Mouse (Mus musculus): ENCODE measurements around the gene Prepl.

Prepl gene

DNA sequence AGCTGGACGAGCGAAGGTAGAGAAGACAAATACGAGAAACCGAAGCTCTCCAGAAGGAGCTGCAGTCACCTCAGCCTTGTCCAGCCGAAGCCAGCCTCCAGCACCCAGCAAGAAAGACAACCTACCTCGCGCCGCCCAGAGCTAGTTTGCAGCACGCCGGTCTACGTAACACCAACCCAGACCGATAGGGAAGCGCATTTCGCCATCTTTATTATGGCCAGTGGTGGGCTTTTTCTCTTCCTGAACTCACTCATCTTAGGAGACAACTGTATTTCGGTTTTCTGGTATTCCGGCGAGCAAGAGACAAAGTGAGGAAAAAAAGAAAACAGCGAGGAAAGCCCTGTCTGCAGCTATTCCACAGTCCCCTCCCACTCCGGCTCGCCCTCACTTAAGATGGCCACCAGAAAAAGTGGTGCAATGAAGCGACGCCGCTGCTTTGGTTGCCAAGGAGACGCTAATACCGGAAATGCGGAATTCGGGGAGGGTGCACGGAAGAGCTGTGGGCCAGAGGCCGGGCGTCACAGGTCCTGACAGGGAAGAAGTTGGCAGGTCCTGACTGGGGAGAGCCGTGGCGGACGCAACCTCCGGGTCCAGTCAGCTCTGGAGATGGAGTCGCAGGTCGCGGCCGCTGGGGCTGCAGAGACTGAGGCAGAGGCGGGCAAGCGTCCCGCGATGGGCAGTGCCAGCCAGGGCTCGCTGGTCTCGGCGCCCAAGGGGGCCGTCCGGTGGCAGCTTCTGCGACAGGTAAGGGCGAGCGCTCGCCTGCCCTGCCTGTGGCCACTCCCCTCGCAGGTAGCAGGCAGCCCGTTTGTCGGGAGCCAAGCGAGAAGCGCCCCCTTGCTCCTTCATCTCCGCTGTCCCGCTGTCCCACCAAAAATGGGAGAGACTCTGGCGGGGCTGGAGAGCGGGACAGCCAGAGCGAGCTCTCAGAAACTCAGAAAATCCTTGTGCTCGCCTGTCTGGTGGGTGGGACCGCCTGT lies at the start of gene Prepl, which contains the start of gene Camkmt:
Gene Prepl (minus strand): TSS at position 122 of the 980 bp plus-strand sequence.
Gene Camkmt (plus strand): TSS at position 433 of the 980 bp plus-strand sequence.
- in situ Hi-C loops (cut with MboI; ENCODE audit: low pct_unique_long_range_greater_than_20kb in 1 of 2, low sequenced_read_pairs in 2 of 2, unreplicated experiment in 1 of 2) = no loop called here

DNA sequence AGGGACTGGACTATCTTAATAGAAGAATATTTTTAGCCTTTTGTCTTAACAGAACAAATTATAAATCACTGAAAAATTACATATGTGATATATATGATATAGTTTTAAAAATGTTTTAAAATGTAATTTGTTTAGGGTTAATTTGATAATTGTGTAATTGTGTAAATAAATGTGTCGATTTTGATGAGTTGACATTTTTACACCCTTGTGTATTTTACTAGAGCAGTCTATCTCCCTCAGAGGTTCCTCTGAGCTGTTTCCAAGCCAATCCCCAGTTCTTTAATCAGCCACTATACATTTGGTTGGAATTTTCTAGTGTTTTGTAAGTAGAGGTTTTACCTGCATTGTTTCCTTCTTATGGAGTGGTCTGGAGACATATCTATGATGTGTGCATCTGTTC lies 48.4 kb upstream of the Prepl start:
- in situ Hi-C loops (cut with MboI; ENCODE audit: low pct_unique_long_range_greater_than_20kb in 1 of 2, low sequenced_read_pairs in 2 of 2, unreplicated experiment in 1 of 2) = no loop called here

DNA sequence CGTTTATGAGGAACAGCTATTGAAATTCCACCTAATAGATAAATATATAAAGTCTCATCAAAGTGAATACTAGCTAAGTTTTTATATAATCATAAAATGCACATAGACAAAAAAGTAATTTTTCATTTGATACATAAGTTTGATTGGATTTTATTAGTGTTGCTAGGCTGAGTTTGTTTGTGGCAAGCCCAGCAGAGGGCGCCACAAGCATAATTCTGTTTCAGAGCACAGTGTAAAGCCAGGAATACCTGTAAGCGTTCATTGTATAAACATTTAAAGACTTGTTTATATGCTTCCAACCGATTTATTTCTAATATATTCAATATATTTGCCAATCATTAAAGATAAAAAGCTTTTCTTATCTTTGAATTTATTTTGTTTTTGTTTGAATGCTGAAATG lies 26.6 kb upstream of the Prepl start:
- in situ Hi-C loops (cut with MboI; ENCODE audit: low pct_unique_long_range_greater_than_20kb in 1 of 2, low sequenced_read_pairs in 2 of 2, unreplicated experiment in 1 of 2) = loop anchor here (25.0 kb wide), 2 partner anchors 346 to 521 kb away; no protein-coding TSS in a partner anchor

DNA sequence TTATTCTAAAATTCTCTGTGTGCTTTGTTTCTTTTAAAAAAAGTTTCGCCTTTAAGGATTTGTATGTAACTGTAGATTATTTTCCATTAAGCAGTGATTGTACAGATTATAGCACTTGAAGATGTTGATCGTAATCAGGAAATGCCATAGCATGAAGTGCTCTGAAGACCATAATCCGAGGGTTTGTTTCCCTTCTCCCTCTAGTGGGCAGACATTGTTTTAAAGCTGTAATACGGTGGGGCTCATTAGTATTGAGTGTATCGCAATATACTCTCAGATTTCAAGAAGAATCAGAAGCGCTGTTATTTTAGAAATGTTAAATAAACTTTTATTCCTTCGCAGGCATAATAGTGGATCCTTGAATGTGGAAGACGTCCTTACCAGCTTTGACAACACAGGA lies 23.4 kb upstream of the Prepl start:
- in situ Hi-C loops (cut with MboI; ENCODE audit: low pct_unique_long_range_greater_than_20kb in 1 of 2, low sequenced_read_pairs in 2 of 2, unreplicated experiment in 1 of 2) = loop anchor here (25.0 kb wide), 2 partner anchors 349 to 524 kb away; no protein-coding TSS in a partner anchor

DNA sequence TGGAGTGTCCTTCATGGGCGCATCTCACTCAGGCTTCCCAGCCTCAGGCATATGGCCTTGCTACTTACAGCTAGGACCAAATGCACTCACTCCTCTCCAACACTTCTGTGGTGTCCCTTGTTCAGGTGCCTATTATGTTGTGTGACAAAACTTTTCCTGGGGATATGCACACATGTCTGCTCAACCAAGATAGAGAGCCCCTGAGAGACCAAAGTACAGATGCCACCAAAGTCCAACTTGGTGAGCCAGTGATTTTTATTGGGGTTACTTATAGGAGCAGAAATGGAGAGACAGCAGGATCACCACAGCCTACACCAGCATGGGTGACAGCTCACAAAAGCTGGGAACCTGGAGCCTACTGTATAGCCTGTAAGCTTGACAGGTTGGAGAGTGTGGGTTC lies 20.6 kb upstream of the Prepl start:
- in situ Hi-C loops (cut with MboI; ENCODE audit: low pct_unique_long_range_greater_than_20kb in 1 of 2, low sequenced_read_pairs in 2 of 2, unreplicated experiment in 1 of 2) = loop anchor here (25.0 kb wide), 2 partner anchors 352 to 527 kb away; no protein-coding TSS in a partner anchor

DNA sequence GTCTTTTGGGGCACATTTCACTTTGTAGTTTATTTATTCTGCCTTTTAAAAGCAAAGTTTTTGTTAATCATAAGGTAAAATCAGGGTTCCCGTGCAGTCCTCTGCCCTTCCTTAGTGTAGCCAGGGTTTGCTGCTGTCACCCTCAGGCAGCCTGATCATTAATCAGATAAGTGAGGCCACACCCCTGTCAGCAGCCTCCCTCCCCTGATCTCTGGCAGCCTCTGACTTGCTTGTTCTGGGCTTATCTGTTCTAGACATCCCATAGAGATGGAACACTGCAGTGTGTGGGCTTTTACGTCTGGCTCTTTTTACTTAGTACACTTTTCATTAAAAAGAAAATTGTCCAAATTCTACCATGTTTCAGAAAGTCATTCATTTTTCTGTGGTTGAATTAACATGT lies 13.3 kb upstream of the Prepl start:
- in situ Hi-C loops (cut with MboI; ENCODE audit: low pct_unique_long_range_greater_than_20kb in 1 of 2, low sequenced_read_pairs in 2 of 2, unreplicated experiment in 1 of 2) = loop anchor here (25.0 kb wide), 2 partner anchors 359 to 534 kb away; no protein-coding TSS in a partner anchor

DNA sequence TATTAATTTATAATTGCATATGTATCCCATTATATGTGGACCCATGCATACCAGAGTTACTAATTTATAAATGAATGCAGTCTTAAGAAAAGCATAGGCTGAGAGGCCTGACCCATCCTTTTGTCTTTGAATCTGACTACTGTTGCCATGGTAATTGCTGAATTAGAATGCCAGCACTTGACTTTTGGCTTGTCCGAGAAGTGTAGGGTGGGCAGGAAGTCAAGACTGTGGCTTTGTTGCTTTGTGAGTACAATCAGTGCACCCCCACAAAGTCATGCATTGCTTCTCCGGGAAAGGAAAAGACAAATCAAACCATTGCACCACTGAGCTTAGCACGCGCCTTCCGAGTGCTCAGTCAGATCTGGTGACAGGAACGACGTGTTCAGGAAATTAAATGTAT lies 11.7 kb upstream of the Prepl start:
- in situ Hi-C loops (cut with MboI; ENCODE audit: low pct_unique_long_range_greater_than_20kb in 1 of 2, low sequenced_read_pairs in 2 of 2, unreplicated experiment in 1 of 2) = loop anchor here (25.0 kb wide), 2 partner anchors 361 to 536 kb away; no protein-coding TSS in a partner anchor

DNA sequence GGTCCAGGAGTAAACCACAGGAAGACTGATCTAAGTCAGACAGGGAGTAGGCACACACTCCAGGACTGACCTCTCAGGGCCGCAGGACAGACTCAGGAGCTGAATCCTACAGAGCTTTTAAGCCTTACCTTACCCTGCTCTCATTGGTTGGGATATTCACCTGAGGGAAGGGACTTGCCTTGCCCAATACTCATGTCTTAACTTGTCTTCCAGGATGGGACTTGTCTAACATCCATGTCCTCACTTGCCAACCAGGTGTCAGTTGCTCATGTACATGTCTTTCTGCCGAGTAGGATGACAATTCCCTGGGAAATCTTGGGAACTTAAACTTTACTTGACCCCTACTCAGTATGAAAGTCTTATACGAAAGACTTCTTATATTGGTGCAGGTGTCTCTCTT lies 10.2 kb upstream of the Prepl start:
- in situ Hi-C loops (cut with MboI; ENCODE audit: low pct_unique_long_range_greater_than_20kb in 1 of 2, low sequenced_read_pairs in 2 of 2, unreplicated experiment in 1 of 2) = loop anchor here (25.0 kb wide), 2 partner anchors 362 to 537 kb away; no protein-coding TSS in a partner anchor

DNA sequence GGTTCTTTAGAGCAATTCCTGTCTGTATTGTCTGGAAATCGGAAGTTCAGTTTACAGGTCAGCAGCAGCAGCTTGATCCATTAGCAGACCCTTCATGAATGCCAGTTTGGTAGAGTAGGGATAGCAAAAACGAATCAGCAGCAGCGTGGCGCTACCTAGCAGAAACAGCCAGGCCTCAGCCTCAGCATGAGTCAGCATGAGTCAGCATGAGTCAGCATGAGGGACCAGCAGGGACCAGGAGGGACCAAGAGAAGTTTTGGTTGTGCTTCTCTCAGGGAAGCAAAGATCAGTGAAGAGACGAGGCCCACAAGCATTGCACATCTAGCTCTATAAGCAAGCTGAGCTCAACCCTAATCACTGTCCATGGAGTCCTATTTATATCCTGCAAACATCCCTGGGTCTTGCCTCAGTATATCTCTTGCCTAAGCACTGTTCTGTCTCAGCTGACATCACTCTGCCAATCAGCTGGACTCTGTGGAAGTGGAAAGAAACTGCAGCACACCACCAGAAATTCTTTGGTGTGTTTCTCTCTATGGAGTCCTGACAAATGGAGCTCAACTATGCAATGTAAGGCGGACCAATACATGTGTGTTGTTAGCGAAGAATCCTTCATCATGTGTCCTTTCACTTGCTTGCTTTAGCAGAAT lies 8.8 kb upstream of the Prepl start:
- in situ Hi-C loops (cut with MboI; ENCODE audit: low pct_unique_long_range_greater_than_20kb in 1 of 2, low sequenced_read_pairs in 2 of 2, unreplicated experiment in 1 of 2) = no loop called here

DNA sequence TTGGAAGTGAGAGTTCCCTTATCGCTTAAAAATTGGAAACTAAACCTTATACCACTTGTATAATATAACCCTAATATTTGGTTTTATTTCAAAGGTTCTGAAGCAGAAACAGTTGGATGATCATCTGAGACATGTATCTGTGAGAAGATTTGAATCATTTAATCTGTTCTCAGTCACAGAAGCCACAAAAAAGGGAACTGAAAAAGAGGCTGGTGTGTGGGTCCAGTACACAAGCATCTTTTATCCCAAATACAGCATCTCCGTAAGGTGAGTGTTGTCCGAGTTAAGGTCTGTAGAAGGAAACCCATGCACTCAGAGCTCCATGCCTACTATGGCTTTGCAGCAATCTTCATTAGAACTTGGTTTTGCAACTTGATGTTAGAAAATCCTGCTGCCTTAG lies 6.4 kb upstream of the Prepl start:
- in situ Hi-C loops (cut with MboI; ENCODE audit: low pct_unique_long_range_greater_than_20kb in 1 of 2, low sequenced_read_pairs in 2 of 2, unreplicated experiment in 1 of 2) = no loop called here

DNA sequence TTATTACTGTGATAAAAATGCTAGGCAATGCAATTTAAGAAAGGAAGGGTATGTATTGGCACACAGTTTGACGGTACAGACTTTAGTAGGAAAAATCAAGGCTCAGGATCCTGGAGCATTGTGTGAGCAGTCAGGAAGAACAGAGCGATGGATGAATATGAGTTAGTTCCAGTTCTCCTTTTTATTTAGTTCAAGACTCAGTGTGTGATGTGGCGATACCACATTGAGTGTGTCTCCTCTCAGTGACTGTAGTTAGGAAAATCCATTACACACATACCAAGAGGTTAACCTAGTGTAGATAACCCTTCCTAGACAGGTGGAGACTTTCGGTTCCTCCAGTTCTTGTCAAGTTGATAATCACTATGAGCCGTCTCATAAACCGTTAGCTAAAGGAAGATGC lies 1.7 kb upstream of the Prepl start:
- in situ Hi-C loops (cut with MboI; ENCODE audit: low pct_unique_long_range_greater_than_20kb in 1 of 2, low sequenced_read_pairs in 2 of 2, unreplicated experiment in 1 of 2) = no loop called here

DNA sequence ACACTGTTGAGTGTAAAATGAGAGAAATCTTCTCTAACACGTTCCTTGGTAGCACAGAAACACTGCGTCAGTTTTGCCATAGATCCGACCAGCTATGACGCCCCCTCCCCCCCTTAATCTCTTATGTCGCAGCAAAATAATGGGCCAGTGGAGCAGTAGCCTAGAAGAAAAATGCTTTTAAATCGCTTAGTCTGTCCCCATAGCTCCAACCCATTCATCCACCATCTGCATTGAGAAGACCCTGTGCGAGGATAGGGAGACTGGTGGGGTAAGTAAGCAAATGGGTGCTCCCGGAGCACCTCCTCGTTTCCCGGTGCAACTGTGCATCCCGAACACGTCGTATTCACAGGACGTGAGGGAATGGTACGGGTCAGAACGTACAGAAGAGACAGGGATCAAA lies 420 bp downstream of the Prepl start:
- in situ Hi-C loops (cut with MboI; ENCODE audit: low pct_unique_long_range_greater_than_20kb in 1 of 2, low sequenced_read_pairs in 2 of 2, unreplicated experiment in 1 of 2) = no loop called here

DNA sequence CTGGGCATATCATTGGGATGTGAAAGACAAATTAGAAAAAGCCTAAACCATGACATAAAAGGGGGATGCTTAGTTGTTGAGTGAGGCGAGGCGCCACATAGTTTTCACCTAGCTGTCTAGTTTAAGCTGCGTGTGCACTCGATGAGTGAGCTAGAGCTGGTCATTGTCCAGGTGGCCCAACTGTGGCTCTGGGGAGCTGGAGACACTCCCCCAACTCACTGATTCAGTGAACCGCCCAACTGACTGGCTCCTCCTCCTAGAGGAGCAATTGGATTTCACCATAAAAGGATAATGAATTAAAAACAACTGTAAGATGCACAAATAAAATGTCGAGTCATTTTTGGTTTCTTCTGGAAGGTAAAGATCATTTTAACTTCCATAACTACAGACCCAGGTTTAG lies 1.0 kb downstream of the Prepl start:
- in situ Hi-C loops (cut with MboI; ENCODE audit: low pct_unique_long_range_greater_than_20kb in 1 of 2, low sequenced_read_pairs in 2 of 2, unreplicated experiment in 1 of 2) = no loop called here

DNA sequence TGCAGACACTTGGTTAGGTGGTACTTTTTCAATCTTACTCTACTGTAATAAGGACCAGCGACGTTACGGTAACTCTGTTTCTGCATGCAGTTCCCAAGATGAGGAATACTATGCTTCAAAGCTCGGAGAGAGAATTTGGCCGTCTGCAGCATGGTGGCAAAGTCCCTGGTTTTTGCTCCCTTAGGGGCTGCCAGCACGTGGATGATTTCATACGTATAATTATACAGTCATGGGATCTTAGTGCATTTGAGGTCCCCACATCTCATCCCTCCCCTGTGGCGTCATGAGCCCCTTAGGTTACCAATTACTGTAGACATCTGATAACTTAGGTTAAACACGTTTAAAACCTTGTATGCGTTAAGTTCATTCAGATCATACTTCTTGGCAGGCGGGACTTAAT lies 1.6 kb downstream of the Prepl start:
- in situ Hi-C loops (cut with MboI; ENCODE audit: low pct_unique_long_range_greater_than_20kb in 1 of 2, low sequenced_read_pairs in 2 of 2, unreplicated experiment in 1 of 2) = no loop called here

DNA sequence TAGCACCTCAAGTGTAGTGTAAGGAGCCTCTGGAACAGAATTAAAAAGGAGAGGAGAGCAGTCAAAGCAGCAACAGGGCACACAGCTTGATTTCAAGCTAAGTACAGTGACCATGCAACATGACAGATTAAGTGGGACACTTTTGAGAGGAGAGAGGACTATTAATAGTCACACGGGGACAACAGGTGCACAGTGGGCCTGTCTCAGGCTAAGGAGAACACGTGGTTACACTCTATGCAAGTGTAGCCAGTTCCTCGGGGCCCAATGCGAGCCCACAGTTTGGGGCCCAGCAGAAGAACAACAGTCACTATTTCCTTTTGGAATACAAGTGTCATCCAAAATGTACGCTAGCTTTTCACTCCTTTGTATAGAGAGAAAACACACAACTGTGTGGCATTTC lies 2.5 kb downstream of the Prepl start:
- in situ Hi-C loops (cut with MboI; ENCODE audit: low pct_unique_long_range_greater_than_20kb in 1 of 2, low sequenced_read_pairs in 2 of 2, unreplicated experiment in 1 of 2) = no loop called here

DNA sequence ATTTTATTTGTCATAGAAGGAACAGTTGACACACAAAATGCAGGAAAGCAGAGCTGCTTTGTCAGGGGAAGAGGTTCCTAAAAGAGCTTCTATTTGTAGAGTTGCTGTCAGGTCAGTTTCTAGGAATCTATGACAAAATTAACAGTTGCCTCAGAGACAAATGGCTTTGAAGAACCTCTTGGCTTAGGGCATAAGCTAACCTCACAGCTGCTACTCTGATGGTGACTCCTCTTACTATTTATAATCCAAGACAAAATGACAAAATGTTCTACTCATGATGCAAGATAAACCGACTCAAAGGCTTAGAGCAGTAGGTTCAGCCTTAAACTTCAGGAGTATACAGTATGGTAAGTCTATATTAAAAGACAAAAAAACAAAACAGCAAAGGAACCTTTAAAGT lies 3.5 kb downstream of the Prepl start:
- in situ Hi-C loops (cut with MboI; ENCODE audit: low pct_unique_long_range_greater_than_20kb in 1 of 2, low sequenced_read_pairs in 2 of 2, unreplicated experiment in 1 of 2) = no loop called here

DNA sequence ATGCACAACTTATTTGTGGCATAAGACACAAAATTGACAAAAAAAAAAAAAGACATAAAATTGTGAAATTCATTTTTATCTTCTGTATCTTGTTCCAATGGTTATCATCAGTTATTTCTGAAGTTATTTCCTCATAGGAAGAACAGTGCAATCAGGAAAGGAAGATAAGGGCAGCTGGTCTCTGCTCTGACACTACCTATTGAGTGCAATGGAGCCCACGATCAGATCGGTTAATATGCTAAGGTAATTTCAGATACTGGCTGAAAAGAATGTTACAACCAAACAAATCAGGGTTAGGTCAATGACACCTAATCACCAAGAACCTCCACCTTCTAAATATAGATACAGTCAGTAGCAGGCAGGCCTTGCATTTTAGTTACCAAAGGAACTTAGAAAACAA lies 4.7 kb downstream of the Prepl start:
- in situ Hi-C loops (cut with MboI; ENCODE audit: low pct_unique_long_range_greater_than_20kb in 1 of 2, low sequenced_read_pairs in 2 of 2, unreplicated experiment in 1 of 2) = no loop called here

DNA sequence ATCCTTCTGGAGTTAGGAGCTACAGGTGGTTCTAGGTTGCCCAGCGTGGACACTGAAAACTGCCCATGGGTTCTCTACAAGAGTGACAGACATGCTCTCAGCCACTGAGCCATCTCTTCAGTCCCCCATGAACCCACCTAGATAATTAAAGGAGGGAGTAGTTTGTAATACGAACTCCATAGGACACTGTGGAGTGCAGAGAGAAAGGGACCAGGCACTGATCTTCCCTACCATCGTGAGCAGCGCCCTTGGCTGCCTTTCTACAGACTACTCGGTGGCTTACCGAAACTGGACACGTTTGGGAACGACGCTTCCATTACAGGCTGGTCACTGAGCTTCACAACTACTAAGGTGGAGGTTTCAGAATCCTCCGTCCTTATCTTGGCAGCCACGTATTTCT lies 9.3 kb downstream of the Prepl start:
- in situ Hi-C loops (cut with MboI; ENCODE audit: low pct_unique_long_range_greater_than_20kb in 1 of 2, low sequenced_read_pairs in 2 of 2, unreplicated experiment in 1 of 2) = no loop called here

DNA sequence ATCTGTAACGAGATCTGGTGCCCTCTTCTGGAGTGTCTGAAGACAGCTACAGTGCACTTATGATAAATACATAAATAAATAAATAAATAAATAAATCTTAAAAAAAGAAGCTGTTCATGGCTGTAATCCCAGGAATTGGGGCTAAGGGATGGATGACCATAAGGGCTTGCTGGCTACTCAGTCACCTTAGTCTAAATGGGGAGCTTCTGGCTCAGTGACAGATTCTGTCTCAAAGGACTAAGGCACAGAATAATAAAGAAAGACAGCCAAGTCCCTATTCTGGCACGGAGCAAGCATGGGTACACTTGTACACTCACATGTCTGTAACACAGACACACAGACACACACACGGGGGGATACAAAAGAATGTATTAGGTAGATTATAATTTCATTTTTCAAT lies 10.8 kb downstream of the Prepl start:
- in situ Hi-C loops (cut with MboI; ENCODE audit: low pct_unique_long_range_greater_than_20kb in 1 of 2, low sequenced_read_pairs in 2 of 2, unreplicated experiment in 1 of 2) = no loop called here
